Mouse (Mus musculus) midbrain, embryonic 15.5 days (tissue): ENCODE results near the gene Rwdd2b. TPM values are rescaled to one million over a fixed set of nuclear protein-coding genes. Genes with fewer than 3 reads are reported as not detected.
A peak's percentile ranks its signal among the peaks of the same experiment; 100 is the strongest.

ENCODE experiments used
- ATAC-seq: fragments of 200-750 bp; cut with Nextera tagmentation; replicated peaks from 2 replicates; pipeline ENCODE4 v1.8.0; 2017; ENCODE audit warnings: moderate TSS enrichment
- H3K27ac ChIP-seq: fragments of 300-500 bp; sonication (generic); 2 replicates; pipeline ENCODE4 v1.5.1; 2015; ENCODE audit warnings: mild to moderate bottlenecking, inconsistent platforms
- H3K27me3 ChIP-seq: fragments of 300-500 bp; sonication (generic); replicated peaks from 2 replicates; pipeline ENCODE4 v1.6.1; 2015; ENCODE audit warnings: inconsistent platforms
- H3K36me3 ChIP-seq: fragments of 300-500 bp; sonication (generic); replicated peaks from 2 replicates; pipeline ENCODE4 v1.6.1; 2015; ENCODE audit warnings: inconsistent platforms
- H3K4me1 ChIP-seq: fragments of 300-500 bp; sonication (generic); 2 replicates; pipeline ENCODE4 v1.6.1; 2015; ENCODE audit warnings: inconsistent platforms
- H3K4me2 ChIP-seq: fragments of 300-500 bp; sonication (generic); 2 replicates; pipeline ENCODE4 v1.6.1; 2015; ENCODE audit warnings: inconsistent platforms, mild to moderate bottlenecking, moderate library complexity
- H3K4me3 ChIP-seq: fragments of 300-500 bp; sonication (generic); 2 replicates; pipeline ENCODE4 v1.5.1; 2015; ENCODE audit warnings: mild to moderate bottlenecking, inconsistent platforms
- H3K9ac ChIP-seq: fragments of 300-500 bp; sonication (generic); 2 replicates; pipeline ENCODE4 v1.6.1; 2015; ENCODE audit warnings: mild to moderate bottlenecking, inconsistent platforms
- H3K9me3 ChIP-seq: fragments of 300-500 bp; sonication (generic); 2 replicates; pipeline ENCODE4 v1.6.1; 2016; ENCODE audit warnings: inconsistent platforms
- WGBS: fragments of 180-500 bp; shearing (Covaris S2); methylation state at CpG from one replicate; pipeline ENCODE4 v1.1.7; 2015; ENCODE audit warnings: mixed read lengths; 5-methylcytosine and 5-hydroxymethylcytosine counted together
- polyA plus RNA-seq: library from polyadenylated mRNA; unstranded; fragments of >200 nt; fragmentation: Nextera tagmentation; extraction: Ambion mirVana; gene quantifications from 2 replicates; pipeline ENCODE4 v1.2.1, GENCODE M21; 2015

The Rwdd2b gene
- polyA plus RNA-seq: 14.4 and 16.5 TPM in 2 replicates

DNA sequence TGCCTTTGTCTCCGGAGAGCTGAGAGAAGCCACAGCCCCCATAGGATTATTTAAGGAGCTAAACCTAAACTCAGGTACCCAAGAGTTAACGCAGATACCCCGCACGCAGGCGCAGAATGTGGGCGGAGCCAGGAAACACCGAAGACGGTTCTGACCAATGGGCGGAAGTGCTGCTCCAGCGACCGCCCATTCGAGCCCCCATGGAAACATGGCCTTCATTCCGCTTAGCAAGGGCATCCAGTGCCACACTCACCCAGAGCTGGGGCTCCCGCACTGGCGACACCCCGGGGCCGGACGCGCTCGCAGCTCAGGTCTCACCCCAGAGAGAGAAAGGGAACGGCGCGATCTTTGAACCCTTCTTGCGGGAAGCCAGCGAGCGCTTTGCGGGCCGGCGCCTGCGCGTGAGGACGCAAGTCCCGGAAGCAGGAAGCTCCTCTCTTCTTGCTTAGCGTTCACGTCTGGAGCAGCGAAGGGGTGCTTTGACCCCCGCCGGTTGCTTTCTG is at the start of gene Rwdd2b:
Gene Rwdd2b, minus strand, starts transcription at position 390 of the 503 bp plus-strand sequence.
- ATAC-seq: peak; percentile 98
- peaks cover 17% of the 10 kb centered on the region for H3K4me1 ChIP-seq
- H3K9ac ChIP-seq: peak within 1 kb of the TSS; percentile 83
- peak within 1 kb of the TSS; percentile 69 for H3K4me3 ChIP-seq
- no peaks in the 10 kb centered on the region for H3K9me3 ChIP-seq
- WGBS: under 1% methylated on average over 38 of the region's 38 CpGs
- H3K27ac ChIP-seq: peak within 1 kb of the TSS; percentile 94
- peak within 1 kb of the TSS; percentile 65 for H3K4me2 ChIP-seq
- no peaks in the 10 kb centered on the region for H3K27me3 ChIP-seq
- no peaks in the 10 kb centered on the region for H3K36me3 ChIP-seq

DNA sequence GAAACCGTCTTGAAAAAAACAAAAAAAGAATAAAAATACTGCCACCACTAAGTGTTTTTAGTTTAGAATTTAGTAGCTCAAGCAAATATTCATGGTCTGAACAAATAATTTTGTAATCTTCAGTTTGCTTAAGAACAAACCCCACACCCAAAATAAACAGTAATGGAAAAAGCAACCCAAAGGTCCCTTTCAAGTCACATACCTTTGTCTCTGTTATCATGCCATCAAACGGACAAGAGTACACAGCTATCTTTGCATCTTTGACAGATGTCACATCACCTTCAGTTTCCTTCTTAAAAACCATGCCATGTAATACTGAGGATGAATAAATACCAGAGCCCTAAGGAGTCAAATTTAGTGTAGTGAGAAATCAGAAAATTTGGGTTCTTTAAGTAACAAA is 48.2 kb upstream of the Rwdd2b start:
- no peak overlapping the region for H3K27ac ChIP-seq
- H3K4me1 ChIP-seq: no peaks in the 10 kb centered on the region
- peaks cover 84% of the 10 kb centered on the region for H3K36me3 ChIP-seq
- H3K4me3 ChIP-seq: no peak overlapping the region
- H3K27me3 ChIP-seq: no peaks in the 10 kb centered on the region
- no peak overlapping the region for H3K9ac ChIP-seq
- H3K9me3 ChIP-seq: no peaks in the 10 kb centered on the region
- no peak overlapping the region for H3K4me2 ChIP-seq
- WGBS: 81% methylated on average over 2 of the region's 2 CpGs
- ATAC-seq: no peak

DNA sequence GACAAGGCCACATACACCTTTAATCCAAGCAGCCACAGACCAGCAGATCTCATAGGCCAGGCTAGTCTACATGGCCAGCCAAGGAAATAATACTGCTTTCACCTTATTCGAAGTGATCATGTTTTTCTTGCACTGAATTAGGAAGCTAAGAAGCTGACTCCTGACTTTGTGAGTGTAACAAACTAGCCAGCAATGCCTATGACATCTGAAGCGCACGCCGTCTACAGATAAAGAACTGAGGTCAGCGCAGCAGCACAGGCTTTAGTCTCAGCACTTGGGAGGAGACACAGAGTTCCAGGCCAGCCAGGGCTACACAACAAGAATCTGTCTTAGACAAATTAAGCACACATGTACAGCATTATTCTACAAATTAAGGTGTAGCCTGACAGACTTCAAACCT is 46.4 kb upstream of the Rwdd2b start:
- no peaks in the 10 kb centered on the region for H3K27me3 ChIP-seq
- no peak overlapping the region for H3K4me3 ChIP-seq
- no peak overlapping the region for H3K4me2 ChIP-seq
- WGBS: 97% methylated on average over 5 of the region's 5 CpGs
- H3K4me1 ChIP-seq: no peaks in the 10 kb centered on the region
- H3K27ac ChIP-seq: no peak overlapping the region
- H3K9me3 ChIP-seq: no peaks in the 10 kb centered on the region
- peaks cover 92% of the 10 kb centered on the region for H3K36me3 ChIP-seq
- no peak for ATAC-seq
- no peak overlapping the region for H3K9ac ChIP-seq

DNA sequence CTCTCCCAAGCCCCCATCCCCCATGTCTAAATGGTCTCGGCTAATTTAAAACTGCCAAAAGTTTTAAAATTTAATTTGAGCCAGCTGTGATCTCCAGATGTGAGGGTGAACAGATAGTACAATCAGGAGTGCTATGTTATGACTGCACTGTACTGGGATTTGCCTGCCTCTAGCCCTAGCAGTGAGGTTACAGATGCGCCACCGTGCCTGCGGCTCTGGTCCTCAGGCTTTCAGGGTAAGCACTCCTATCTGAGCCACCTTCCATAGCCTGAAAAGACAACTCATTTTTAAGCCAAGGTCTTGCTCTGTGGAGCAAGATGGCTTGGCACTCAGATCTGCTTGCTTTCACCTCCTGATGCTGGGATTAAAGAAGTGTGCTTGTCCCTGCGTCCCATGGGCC is 44.0 kb upstream of the Rwdd2b start:
- 94% methylated on average over 5 of the region's 5 CpGs for WGBS
- ATAC-seq: no peak
- H3K36me3 ChIP-seq: peaks cover 79% of the 10 kb centered on the region
- no peak overlapping the region for H3K4me2 ChIP-seq
- H3K27ac ChIP-seq: no peak overlapping the region
- no peak overlapping the region for H3K9ac ChIP-seq
- no peaks in the 10 kb centered on the region for H3K9me3 ChIP-seq
- H3K27me3 ChIP-seq: no peaks in the 10 kb centered on the region
- no peaks in the 10 kb centered on the region for H3K4me1 ChIP-seq
- H3K4me3 ChIP-seq: no peak overlapping the region

DNA sequence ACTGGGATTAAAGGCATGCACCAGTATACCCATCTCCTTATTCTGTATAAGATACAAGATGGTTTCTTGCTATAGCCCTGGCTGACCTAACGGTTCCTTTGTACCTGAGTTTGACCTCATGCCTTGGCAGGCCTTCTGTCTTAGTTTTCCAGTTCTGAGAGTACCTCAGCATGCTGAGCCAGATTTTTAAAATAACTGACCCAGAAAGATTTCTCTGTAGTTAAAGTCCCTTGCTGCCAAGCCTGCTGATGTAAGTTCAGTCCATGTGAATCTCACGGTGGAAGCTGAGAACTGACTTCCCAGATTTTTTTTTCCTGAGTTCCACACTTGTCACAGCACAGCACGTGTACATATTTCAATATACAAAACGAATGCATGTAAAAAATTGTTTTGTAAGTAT is 30.2 kb upstream of the Rwdd2b start:
- Histone ChIP-seq H3K27me3 (no peaks in the 10 kb centered on the region), H3K4me2 (no peak overlapping the region), H3K27ac (no peak overlapping the region), H3K4me1 (no peaks in the 10 kb centered on the region), H3K4me3 (no peak overlapping the region), H3K9me3 (no peaks in the 10 kb centered on the region), H3K9ac (no peak overlapping the region), H3K36me3 (peaks cover 66% of the 10 kb centered on the region)
- 93% methylated on average over 4 of the region's 4 CpGs for WGBS
- ATAC-seq: no peak

DNA sequence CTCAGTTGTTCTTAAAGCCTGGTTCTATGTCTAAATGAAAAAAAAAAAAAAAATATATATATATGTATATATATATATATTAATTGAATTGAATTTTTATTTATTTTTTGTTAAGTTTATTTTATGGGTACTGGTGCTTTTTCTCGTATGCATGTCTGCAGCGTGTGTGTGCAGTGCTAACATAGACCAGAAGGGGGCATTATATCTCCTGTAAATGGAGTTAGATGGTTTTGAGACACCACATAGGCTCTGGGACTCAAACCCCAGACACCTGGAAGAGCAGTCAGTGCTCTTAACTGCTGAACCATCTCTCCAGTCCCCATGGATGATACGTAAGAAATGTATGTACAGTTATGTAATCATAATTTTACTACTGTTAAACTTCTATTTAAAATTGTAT is 18.4 kb upstream of the Rwdd2b start:
- ATAC-seq: no peak
- 98% methylated on average over 3 of the region's 3 CpGs for WGBS
- no peak overlapping the region for H3K4me3 ChIP-seq
- no peak overlapping the region for H3K4me2 ChIP-seq
- H3K27me3 ChIP-seq: no peaks in the 10 kb centered on the region
- no peaks in the 10 kb centered on the region for H3K9me3 ChIP-seq
- no peak overlapping the region for H3K27ac ChIP-seq
- no peak overlapping the region for H3K9ac ChIP-seq
- peaks cover 20% of the 10 kb centered on the region for H3K4me1 ChIP-seq
- peaks cover 3% of the 10 kb centered on the region; the same call in 1 of the 2 replicates for H3K36me3 ChIP-seq

DNA sequence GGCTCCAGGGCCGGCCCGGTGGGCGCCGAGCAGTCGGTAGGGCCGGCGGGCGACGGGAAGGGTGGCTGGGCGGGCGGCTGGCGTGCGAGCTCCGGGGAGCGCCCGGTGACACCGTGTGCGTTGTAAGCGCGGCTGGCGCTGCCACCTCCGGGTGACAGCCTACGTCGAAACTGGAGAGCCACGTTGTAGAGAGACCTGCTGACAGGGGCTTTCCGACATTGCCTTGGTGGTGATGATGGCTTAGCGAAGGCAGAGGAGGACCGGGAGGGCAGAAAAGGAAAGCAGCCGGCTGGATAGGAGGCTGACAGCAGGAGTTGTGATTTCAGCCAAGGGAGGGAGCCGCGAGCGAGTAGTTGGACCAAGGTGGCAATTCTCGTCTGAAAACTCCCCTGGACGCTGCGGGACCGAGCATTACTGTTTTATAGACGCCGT is 14.8 kb upstream of the Rwdd2b start:
- Histone ChIP-seq H3K27me3 (no peaks in the 10 kb centered on the region), H3K9ac (peak overlapping the region; percentile 70), H3K27ac (peak overlapping the region; percentile 76), H3K36me3 (no peaks in the 10 kb centered on the region; the same call in 1 of the 2 replicates), H3K4me3 (peak overlapping the region; percentile 64), H3K9me3 (no peaks in the 10 kb centered on the region), H3K4me2 (peak overlapping the region; percentile 61), H3K4me1 (peaks cover 20% of the 10 kb centered on the region)
- ATAC-seq: no peak; the same call in 1 of the 2 replicates
- 2% methylated on average over 38 of the region's 38 CpGs for WGBS

DNA sequence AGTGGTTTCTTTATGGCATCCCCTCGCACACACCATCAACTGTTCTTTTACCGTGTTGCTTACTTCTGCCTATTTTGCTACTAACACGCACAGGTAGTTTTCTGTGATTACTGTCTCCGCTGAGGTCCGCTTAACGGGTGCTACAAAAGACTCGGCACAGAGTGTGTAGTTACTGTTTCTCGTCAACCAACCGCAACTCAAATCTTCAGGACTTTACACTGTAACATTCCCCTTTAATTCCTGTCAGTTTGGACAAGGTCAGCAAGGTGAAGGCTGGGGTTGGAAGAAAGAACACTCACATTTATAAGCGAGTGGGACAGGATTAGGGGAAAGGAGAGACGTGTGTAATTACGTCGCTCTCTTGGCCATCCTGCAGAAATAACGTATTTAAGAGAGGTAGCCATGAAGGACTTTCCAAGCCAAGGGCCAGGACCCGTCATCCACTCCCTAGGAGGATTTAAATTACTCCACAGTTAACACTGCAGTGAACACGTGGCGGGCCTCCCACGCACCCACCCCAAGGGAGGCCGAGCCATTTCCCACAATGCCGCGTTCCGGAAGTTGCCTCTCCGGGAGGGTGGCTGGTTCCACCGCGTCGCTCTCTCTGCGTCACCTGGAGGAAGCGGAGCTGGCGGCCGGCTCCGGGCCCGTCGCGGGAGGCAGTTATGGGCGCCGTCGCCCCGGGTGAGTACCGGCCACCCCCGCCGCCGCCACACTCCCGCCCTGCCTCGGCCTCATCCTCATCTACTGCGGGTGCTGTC is 14.2 kb upstream of the Rwdd2b start, which contains the start of gene Usp16:
Gene Usp16, plus strand, starts transcription at position 285 of the 761 bp plus-strand sequence.
- Histone ChIP-seq H3K4me2 (peak within 1 kb of the TSS; percentile 61), H3K4me1 (peaks cover 20% of the 10 kb centered on the region), H3K4me3 (peak within 1 kb of the TSS; percentile 64), H3K9me3 (no peaks in the 10 kb centered on the region), H3K27me3 (no peaks in the 10 kb centered on the region), H3K9ac (peak within 1 kb of the TSS; percentile 70), H3K27ac (peak within 1 kb of the TSS; percentile 76), H3K36me3 (no peaks in the 10 kb centered on the region)
- WGBS: 8% methylated on average over 44 of the region's 45 CpGs
- peak; percentile 99 for ATAC-seq

DNA sequence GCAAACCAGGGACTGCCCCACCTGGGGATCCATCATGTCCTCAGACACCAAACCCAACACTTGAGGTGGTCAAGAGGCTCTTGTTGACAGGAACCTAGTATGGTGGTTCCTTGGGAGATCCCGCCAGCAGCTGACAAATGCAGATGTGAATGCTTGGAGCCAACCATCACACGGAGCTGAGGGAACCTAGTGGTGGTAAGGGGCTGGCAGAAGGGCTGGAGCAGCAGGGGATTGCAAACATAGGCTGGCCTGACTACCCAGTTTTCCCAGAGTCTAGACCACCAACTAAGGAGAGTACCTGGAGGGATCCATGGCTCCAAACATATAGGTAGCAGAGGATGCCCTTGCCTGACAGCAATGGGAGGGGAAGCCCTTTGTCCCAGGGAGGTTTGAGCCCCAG is 12.9 kb upstream of the Rwdd2b start:
- Histone ChIP-seq H3K27ac (no peak overlapping the region), H3K4me3 (no peak overlapping the region), H3K4me1 (peaks cover 20% of the 10 kb centered on the region), H3K9me3 (no peaks in the 10 kb centered on the region), H3K4me2 (no peak overlapping the region), H3K36me3 (no peaks in the 10 kb centered on the region), H3K9ac (no peak overlapping the region), H3K27me3 (no peaks in the 10 kb centered on the region)
- ATAC-seq: no peak
- 92% methylated on average over 2 of the region's 2 CpGs for WGBS

DNA sequence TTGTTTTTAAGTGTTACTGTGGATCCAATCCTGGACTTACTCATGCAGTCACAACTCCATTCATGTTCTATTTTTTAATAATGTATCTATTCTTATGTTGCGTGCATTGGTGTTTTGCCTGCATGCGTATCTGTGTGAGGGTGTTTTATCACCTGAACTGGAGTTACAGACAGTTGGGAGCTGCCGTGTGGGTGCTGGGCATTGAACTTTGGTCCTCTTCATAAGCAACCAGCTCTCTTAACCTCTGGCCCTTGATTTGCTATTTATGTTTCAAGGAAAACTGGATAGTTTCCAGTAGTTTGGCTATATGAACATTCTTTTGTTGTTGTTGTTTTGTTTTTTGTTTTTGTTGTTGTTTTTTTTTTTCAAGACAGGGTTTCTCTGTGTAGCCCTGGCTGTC is 5.2 kb upstream of the Rwdd2b start:
- Histone ChIP-seq H3K9ac (no peak overlapping the region), H3K36me3 (no peaks in the 10 kb centered on the region), H3K4me2 (no peak overlapping the region), H3K27me3 (no peaks in the 10 kb centered on the region), H3K9me3 (no peaks in the 10 kb centered on the region), H3K4me3 (no peak overlapping the region), H3K27ac (no peak overlapping the region), H3K4me1 (peaks cover 10% of the 10 kb centered on the region)
- no peak for ATAC-seq
- 95% methylated on average over 3 of the region's 3 CpGs for WGBS

DNA sequence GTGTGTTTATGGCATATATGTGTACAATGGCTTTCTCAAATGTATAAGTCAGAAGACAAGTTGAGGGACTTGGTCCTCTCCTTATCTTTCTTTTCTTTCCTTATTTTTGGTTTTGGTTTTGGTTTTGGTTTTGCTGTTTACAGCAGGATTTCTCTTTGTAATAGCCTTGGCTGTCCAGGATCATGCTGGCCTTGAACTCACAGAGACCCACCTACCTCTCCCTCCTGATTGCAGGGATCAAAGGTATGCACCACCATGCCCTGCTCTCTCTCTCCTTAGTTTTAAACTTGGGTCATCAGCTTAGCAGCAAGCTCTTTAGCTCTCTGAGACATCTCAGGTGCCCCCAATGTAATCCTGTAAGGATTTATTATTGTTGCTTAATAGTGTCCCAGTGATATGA is 4.7 kb upstream of the Rwdd2b start:
- Histone ChIP-seq H3K4me2 (no peak overlapping the region), H3K4me3 (no peak overlapping the region), H3K27me3 (no peaks in the 10 kb centered on the region), H3K9me3 (no peaks in the 10 kb centered on the region), H3K36me3 (no peaks in the 10 kb centered on the region), H3K27ac (no peak overlapping the region), H3K9ac (no peak overlapping the region), H3K4me1 (peaks cover 10% of the 10 kb centered on the region)
- ATAC-seq: no peak

DNA sequence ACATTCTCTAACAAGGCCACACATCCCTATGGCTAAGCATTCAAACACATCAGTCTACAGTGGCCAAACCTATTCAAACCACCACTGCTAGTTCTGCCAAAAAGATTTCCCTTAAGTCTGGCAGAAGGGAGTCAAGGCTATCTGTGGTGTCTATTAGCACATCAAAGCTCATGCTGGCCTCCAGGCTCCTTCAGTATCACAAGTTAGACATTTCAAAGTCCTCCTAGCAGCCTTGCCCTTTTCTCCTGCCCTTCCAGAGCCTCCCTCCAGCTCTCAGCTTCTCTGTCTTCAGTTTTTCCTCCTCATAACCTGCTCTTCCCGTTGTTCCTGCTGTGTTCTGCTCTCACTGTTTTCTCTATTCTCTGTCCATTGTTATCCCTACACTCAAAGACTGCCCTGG is 3.7 kb upstream of the Rwdd2b start:
- no peaks in the 10 kb centered on the region for H3K36me3 ChIP-seq
- no peak overlapping the region for H3K4me3 ChIP-seq
- H3K9me3 ChIP-seq: no peaks in the 10 kb centered on the region
- no peak for ATAC-seq
- H3K4me1 ChIP-seq: peaks cover 17% of the 10 kb centered on the region
- H3K27ac ChIP-seq: no peak overlapping the region
- WGBS: 48% methylated on average over 1 of the region's 1 CpGs
- H3K4me2 ChIP-seq: no peak overlapping the region
- H3K9ac ChIP-seq: no peak overlapping the region
- no peaks in the 10 kb centered on the region for H3K27me3 ChIP-seq

DNA sequence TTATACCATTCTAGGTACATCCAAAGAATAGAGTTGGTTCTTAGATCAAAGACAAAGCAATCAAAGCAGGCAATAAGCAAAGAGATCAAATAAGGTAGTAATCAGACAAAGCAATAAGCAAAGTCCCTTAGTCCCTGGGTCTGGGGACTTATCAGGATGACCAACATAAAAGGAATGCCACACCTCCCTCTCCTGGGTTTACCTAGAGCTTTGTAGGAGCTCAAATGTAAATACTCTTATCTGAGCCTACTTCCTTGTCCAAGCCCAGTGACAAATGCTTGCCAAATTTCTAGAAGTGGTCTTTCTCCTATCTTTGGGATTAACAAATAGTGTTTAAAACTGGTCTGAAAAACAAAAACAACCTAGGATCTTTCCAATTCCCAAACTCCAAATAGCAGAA is 2.9 kb upstream of the Rwdd2b start:
- no peak overlapping the region for H3K27ac ChIP-seq
- ATAC-seq: no peak
- H3K4me1 ChIP-seq: peaks cover 17% of the 10 kb centered on the region
- H3K4me3 ChIP-seq: no peak overlapping the region
- H3K9me3 ChIP-seq: no peaks in the 10 kb centered on the region
- H3K27me3 ChIP-seq: no peaks in the 10 kb centered on the region
- no peak overlapping the region for H3K9ac ChIP-seq
- H3K36me3 ChIP-seq: no peaks in the 10 kb centered on the region
- no peak overlapping the region for H3K4me2 ChIP-seq
